Mouse (Mus musculus) liver, postnatal 0 days (tissue): Measurements from ENCODE around the gene Bach2. TPM values are rescaled to one million over a fixed set of nuclear protein-coding genes. Genes with fewer than 3 reads are reported as not detected.

ENCODE experiments used
- ATAC-seq: fragments of 200-750 bp; cut with Nextera tagmentation; 2 replicates; pipeline ENCODE4 v1.8.0; 2017; ENCODE audit warnings: mild to moderate bottlenecking, moderate library complexity
- DNase-seq: peaks from one replicate; pipeline ENCODE4 v3.0.0-alpha.2; 2016
- H3K27ac ChIP-seq: fragments of 300-500 bp; sonication (generic); 2 replicates; pipeline ENCODE4 v1.5.1; 2014; ENCODE audit warnings: antibody characterized with exemption, moderate library complexity, mild to moderate bottlenecking, low read depth
- H3K27me3 ChIP-seq: fragments of 300-500 bp; sonication (generic); 2 replicates; pipeline ENCODE4 v1.6.1; 2014; ENCODE audit warnings: low read length, control low read depth, mixed read lengths; ENCODE audit not compliant: insufficient read depth
- H3K36me3 ChIP-seq: fragments of 300-500 bp; sonication (generic); replicated peaks from 2 replicates; pipeline ENCODE4 v1.6.1; 2014; ENCODE audit warnings: mild to moderate bottlenecking, control low read depth, low read length, moderate library complexity, mixed read lengths; ENCODE audit not compliant: insufficient read depth
- H3K4me1 ChIP-seq: fragments of 300-500 bp; sonication (generic); 2 replicates; pipeline ENCODE4 v1.6.1; 2014; ENCODE audit warnings: antibody characterized with exemption, mild to moderate bottlenecking, control low read depth; ENCODE audit not compliant: insufficient read depth
- H3K4me2 ChIP-seq: fragments of 300-500 bp; sonication (generic); 2 replicates; pipeline ENCODE4 v1.6.1; 2014; ENCODE audit warnings: low read depth, mild to moderate bottlenecking, low read length, moderate library complexity, mixed read lengths
- H3K4me3 ChIP-seq: fragments of 300-500 bp; sonication (generic); 2 replicates; pipeline ENCODE4 v1.5.1; 2014; ENCODE audit warnings: low read depth, low read length
- H3K9ac ChIP-seq: fragments of 300-500 bp; sonication (generic); replicated peaks from 2 replicates; pipeline ENCODE4 v1.6.1; 2014; ENCODE audit warnings: mild to moderate bottlenecking, moderate library complexity
- H3K9me3 ChIP-seq: fragments of 300-500 bp; sonication (generic); 2 replicates; pipeline ENCODE4 v1.6.1; 2016; ENCODE audit warnings: mild to moderate bottlenecking, control low read depth, low read length, mixed read lengths
- CTCF ChIP-seq: sonication (generic); IDR thresholded peaks from 2 replicates; pipeline ENCODE4 v1.5.1; 2016; ENCODE audit warnings: antibody characterized with exemption, low read depth
- EP300 ChIP-seq: IDR thresholded peaks from 2 replicates; pipeline ENCODE4 v1.6.1; 2016; ENCODE audit warnings: antibody characterized with exemption, low read depth, mild to moderate bottlenecking
- WGBS: fragments of 180-500 bp; shearing (Covaris S2); extraction: QIAGEN DNeasy Blood & Tissue Kit; methylation state at CpG from one replicate; pipeline ENCODE4 v1.1.7; 2014; ENCODE audit not compliant: insufficient replicate concordance; 5-methylcytosine and 5-hydroxymethylcytosine counted together
- polyA plus RNA-seq: library from polyadenylated mRNA; unstranded; fragments of >200 nt; fragmentation: Nextera tagmentation; extraction: Ambion mirVana; gene quantifications from 2 replicates; pipeline ENCODE4 v1.2.1, GENCODE M21; 2015

The Bach2 gene
- polyA plus RNA-seq, 1 experiment from 2014 or later = 4.3 TPM

DNA sequence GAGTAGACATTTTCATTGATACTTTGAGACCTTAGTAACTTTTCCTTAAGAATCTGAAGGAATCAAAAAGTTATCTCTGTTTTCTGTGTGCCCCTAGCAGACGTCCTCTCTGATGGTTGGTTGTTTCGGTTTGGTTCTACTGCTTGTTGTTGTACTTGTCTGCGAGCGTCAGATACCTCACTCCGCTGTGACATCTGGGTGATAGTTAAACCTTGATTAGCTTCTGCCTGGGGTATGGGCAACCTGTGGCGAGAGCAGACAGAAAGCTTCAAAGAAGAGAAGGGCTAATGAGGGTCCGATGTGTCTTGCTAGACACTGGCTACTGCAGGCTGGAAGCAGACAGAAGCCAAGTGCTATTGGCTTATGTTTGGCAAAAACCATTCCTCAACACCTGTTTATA lies 186.5 kb downstream of the Bach2 start:
- WGBS = 83% methylated on average over 7 of the region's 7 CpGs
- H3K36me3 ChIP-seq = 0 out of 2 replicates have a peak, but pooled peaks cover 4% of the 10 kb centered on the region
- ATAC-seq (no peak), DNase-seq (no peak)
- H3K4me3 ChIP-seq = no peak overlapping the region
- H3K9me3 ChIP-seq = no peaks in the 10 kb centered on the region
- TF ChIP-seq CTCF = no peak
- no peak for TF ChIP-seq EP300
- no peak overlapping the region for H3K9ac ChIP-seq
- H3K4me2 ChIP-seq = no peak overlapping the region
- no peaks in the 10 kb centered on the region for H3K27me3 ChIP-seq
- no peak overlapping the region for H3K27ac ChIP-seq
- no peaks in the 10 kb centered on the region for H3K4me1 ChIP-seq

DNA sequence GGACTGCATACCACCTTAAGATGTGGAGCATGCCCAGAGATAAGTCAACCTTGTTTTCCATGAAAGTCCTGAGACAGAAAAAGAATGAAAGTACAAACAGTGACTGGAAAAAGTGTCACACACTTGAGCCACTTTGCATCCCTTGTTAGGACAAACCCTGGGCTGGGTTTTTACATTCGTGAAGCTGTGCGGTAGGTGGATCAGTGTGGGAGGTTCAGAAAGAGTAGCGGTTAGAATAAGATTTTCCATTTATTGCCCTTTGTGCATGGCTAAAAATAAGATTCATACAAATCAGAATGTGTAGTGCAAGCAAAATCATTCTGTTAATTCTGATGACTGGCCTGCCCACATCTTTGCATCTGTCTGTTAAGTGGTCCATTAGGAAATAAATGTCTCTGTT lies 187.0 kb downstream of the Bach2 start:
- H3K9ac ChIP-seq = no peak overlapping the region
- no peaks in the 10 kb centered on the region for H3K4me1 ChIP-seq
- no peak overlapping the region for H3K4me2 ChIP-seq
- WGBS = 85% methylated on average over 3 of the region's 3 CpGs
- no peak overlapping the region for H3K4me3 ChIP-seq
- H3K36me3 ChIP-seq = 0 out of 2 replicates have a peak, but pooled peaks cover 4% of the 10 kb centered on the region
- ATAC-seq = no peak
- H3K27ac ChIP-seq = no peak overlapping the region
- no peaks in the 10 kb centered on the region for H3K27me3 ChIP-seq
- H3K9me3 ChIP-seq = no peaks in the 10 kb centered on the region
- DNase-seq = no peak
- TF ChIP-seq EP300 = no peak
- TF ChIP-seq CTCF = no peak

DNA sequence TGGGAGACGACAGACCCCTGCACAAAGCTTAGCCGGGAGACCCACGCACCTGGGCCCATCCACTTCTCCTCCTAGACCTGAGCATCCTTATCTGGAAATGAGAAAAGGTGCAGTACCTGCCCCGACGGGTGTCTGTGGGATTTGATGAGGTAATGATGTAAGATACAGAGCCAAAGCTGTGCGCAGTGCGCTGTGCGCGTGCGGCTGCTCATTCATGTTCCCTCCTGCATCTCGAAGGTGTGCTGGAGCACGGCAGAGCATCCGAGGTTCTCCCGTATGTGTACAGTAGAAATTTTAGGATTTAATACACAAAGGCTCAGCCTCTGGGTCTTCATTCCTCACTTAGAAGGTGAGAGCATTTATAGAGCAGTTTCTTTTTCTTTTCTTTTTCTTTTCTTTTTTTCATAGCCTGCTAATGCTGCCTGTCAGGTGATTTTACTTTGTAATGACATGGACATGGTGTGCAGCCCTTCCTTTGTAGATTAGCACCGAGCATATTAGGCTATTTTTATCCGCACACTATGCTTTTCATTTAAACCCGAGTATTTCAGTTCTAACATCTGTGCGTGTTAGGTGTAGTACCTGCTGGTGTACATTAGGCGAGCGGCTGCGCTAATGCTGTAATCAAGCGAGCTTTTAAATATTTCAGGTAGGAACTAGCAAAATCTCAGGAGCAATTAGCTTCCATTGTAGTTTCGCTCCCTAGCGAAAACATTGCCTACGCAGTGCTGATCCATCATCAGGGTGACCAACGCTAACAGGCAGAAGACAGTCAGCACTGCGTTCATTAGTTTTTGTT lies 188.4 kb downstream of the Bach2 start:
- no peak for TF ChIP-seq EP300
- TF ChIP-seq CTCF = no peak
- no peak for ATAC-seq
- 85% methylated on average over 27 of the region's 27 CpGs for WGBS

DNA sequence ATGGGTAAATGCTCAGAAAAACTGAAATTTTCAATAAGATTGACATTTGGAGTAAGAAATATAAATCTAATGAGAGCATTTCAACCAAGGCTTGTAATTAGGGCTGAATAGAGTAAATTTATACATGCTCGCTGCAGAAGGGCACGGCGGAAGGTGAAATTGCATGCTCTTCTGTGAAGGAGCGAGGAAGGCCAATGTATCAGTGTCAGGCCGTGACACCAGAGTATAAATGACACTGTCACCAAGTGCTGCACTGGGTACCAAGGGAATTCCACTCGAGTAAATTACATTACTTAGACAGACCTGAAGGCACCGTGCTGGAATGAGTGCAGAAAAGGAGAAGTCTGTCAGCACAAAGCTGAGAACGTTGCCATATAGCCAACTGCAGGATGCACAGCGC lies 190.1 kb downstream of the Bach2 start:
- no peaks in the 10 kb centered on the region for H3K9me3 ChIP-seq
- 73% methylated on average over 9 of the region's 9 CpGs for WGBS
- TF ChIP-seq EP300 (no peak), CTCF (no peak)
- H3K4me3 ChIP-seq = no peak overlapping the region
- no peaks in the 10 kb centered on the region for H3K27me3 ChIP-seq
- ATAC-seq = no peak
- H3K27ac ChIP-seq = no peak overlapping the region
- H3K9ac ChIP-seq = no peak overlapping the region
- H3K4me2 ChIP-seq = no peak overlapping the region
- DNase-seq = no peak
- no peaks in the 10 kb centered on the region for H3K4me1 ChIP-seq
- H3K36me3 ChIP-seq = 0 out of 2 replicates have a peak, but pooled peaks cover 7% of the 10 kb centered on the region

More for the DNA sequence above, 188.4 kb downstream of the Bach2 start:
- H3K9ac ChIP-seq = no peak overlapping the region
- 0 out of 2 replicates have a peak, but pooled peaks cover 4% of the 10 kb centered on the region for H3K36me3 ChIP-seq
- H3K27me3 ChIP-seq = no peaks in the 10 kb centered on the region
- no peaks in the 10 kb centered on the region for H3K4me1 ChIP-seq
- H3K27ac ChIP-seq = no peak overlapping the region
- H3K9me3 ChIP-seq = no peaks in the 10 kb centered on the region
- no peak overlapping the region for H3K4me3 ChIP-seq
- no peak for DNase-seq
- no peak overlapping the region for H3K4me2 ChIP-seq

DNA sequence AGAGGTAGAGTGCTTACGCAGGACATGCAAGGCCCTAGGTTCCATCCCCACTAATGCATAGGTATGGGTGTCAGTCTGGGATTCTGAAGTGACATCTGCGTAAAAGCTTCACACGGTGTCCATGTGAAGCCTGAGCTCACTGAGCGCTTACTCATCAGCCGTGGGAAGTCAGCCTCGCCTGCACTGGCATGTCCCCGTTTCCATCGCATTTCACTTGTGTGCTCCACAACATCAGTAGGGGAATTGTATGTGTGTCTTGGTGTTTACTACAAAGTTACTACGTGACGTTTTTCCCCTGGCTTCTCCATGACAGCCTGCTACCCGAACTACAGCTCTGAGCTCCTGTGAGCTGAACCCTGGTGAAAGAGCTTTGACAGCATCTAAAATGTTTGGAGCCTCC lies 191.5 kb downstream of the Bach2 start:
- Histone ChIP-seq H3K4me1 (no peaks in the 10 kb centered on the region), H3K27ac (no peak overlapping the region), H3K36me3 (0 out of 2 replicates have a peak, but pooled peaks cover 7% of the 10 kb centered on the region), H3K4me3 (no peak overlapping the region), H3K9me3 (no peaks in the 10 kb centered on the region), H3K4me2 (no peak overlapping the region), H3K9ac (no peak overlapping the region), H3K27me3 (no peaks in the 10 kb centered on the region)
- TF ChIP-seq EP300 (no peak), CTCF (no peak)
- ATAC-seq (no peak), DNase-seq (no peak)
- WGBS = 77% methylated on average over 11 of the region's 11 CpGs

DNA sequence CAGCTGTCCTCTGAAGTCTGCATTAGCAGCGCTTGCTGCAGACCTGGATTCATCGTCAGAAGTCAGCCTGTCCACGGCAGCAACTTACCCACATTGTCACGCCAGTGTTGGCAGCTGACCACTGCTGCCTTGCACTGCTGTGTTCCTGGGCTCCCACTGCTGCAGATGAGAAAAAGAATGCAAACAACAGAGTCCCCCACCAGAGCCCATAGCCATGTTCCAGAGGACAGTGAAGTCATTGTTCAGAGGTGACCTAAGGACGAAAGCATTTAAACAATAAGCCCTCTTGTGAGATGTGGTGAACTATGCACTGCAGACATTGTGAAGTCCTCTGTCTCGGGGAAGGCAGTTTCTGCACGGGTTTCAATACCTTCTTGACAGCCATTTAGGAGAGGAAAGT lies 192.4 kb downstream of the Bach2 start:
- Histone ChIP-seq H3K9me3 (no peaks in the 10 kb centered on the region), H3K9ac (no peak overlapping the region), H3K4me1 (no peaks in the 10 kb centered on the region), H3K27me3 (no peaks in the 10 kb centered on the region), H3K4me3 (no peak overlapping the region), H3K4me2 (no peak overlapping the region), H3K27ac (no peak overlapping the region), H3K36me3 (0 out of 2 replicates have a peak, but pooled peaks cover 7% of the 10 kb centered on the region)
- DNase-seq (no peak), ATAC-seq (no peak)
- WGBS = 64% methylated on average over 7 of the region's 7 CpGs
- TF ChIP-seq EP300 = no peak
- TF ChIP-seq CTCF = no peak
